ENCODE assay signal across 14 mouse cellular contexts in the genomic region with DNA sequence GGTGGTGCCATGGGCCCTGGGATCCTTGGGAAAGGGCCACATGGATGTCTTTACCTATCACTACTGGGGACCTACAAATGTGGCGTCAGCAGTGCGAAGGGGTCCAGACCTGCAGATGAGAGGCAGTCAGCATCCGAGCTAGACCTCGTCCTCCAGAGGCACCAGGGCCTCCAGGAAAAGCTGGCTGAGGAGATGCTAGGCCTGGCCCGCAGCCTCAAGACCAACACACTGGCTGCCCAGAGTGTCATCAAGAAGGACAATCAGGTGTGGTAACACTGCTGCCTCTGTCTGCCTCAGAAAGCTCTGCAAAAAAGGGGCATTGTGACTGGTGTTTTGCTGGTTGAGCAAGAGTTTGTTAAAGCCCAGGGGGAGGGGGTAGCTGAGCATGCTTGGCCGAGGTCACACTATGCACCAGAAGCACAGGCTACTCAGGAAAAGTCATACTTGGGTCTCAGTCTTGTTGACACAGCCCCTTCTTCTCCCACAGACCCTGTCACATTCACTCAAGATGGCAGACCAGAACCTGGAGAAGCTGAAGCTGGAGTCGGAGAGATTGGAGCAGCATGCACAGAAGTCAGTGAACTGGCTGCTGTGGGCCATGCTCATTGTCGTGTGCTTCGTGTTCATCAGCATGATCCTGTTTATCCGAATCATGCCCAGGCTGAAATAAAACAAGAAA. TPM values are rescaled to one million over a fixed set of nuclear protein-coding genes. Genes with fewer than 3 reads are reported as not detected.
A peak's percentile ranks its signal among the peaks of the same experiment; 100 is the strongest.
DNase-seq lines count a peak whose midpoint lies in the region; ATAC-seq lines count a peak whose summit lies in the region.
"Had no signal": no experiment of that assay in that cellular context is flagged by ENCODE, and none has a peak within 500 bp of the region (broad histone marks: within the 10 kb centered on the region; RNA-seq: fewer than 3 reads in every experiment).

No protein-coding gene starts in this region.

- peak; percentile 27 for DNase-seq in cerebellum, adult 8-10 months
- no peak for DNase-seq in cerebellum, postnatal 4 days (ENCODE audit: low spot score in 2 of 2)
- no peak for DNase-seq in heart, adult 11 months
- peak; percentile 2 for DNase-seq in midbrain, embryonic 11.5 days (ENCODE audit: low spot score, missing footprints)
- DNase-seq in ovary, postnatal 10 days (ENCODE audit: low spot score): no peak
- DNase-seq: adrenal gland, postnatal 25 days; embryo, embryonic 11 days; kidney, adult 9 months had no signal

- H3K9me3 ChIP-seq in heart, embryonic 14.5 days (ENCODE audit: control insufficient read depth, low read length): no peaks in the 10 kb centered on the region
- no peaks in the 10 kb centered on the region for H3K9me3 ChIP-seq in midbrain, embryonic 11.5 days (ENCODE audit: control insufficient read depth, low read length)
- H3K9me3 ChIP-seq in midbrain, embryonic 16.5 days (replicated peaks; ENCODE audit: control insufficient read depth, low read length, poor library complexity, severe bottlenecking): no peaks in the 10 kb centered on the region
- H3K9me3 ChIP-seq: limb, embryonic 15.5 days; midbrain, embryonic 15.5 days had no signal

- peaks cover 13% of the 10 kb centered on the region; the same call in 1 of the 2 replicates for H3K79me2 ChIP-seq in macrophage (ENCODE audit: inconsistent target)

- H3K9ac ChIP-seq in heart, embryonic 14.5 days (ENCODE audit: low read length): peak overlapping the region; percentile 25; the same call in 1 of the 2 replicates
- H3K9ac ChIP-seq in midbrain, embryonic 11.5 days (ENCODE audit: low read length): no peak overlapping the region
- no peak overlapping the region for H3K9ac ChIP-seq in midbrain, embryonic 16.5 days (ENCODE audit: low read depth, low read length)
- H3K9ac ChIP-seq: limb, embryonic 15.5 days had no signal

- peak overlapping the region; percentile 6 to 64 for H3K27ac ChIP-seq in heart, embryonic 14.5 days (replicated peaks in 1 of 2; ENCODE audit: control insufficient read depth in 1 of 2, insufficient read depth in 1 of 2, low read depth in 2 of 2, low read length in 2 of 2)
- no peak overlapping the region for H3K27ac ChIP-seq in midbrain, embryonic 11.5 days (ENCODE audit: low read depth, low read length)
- H3K27ac ChIP-seq in midbrain, embryonic 16.5 days (ENCODE audit: low read length): no peak overlapping the region
- H3K27ac ChIP-seq in macrophage: peak overlapping the region; percentile 97
- H3K27ac ChIP-seq: hindbrain, postnatal 0 days; limb, embryonic 15.5 days; midbrain, embryonic 15.5 days had no signal

- ATAC-seq in heart, embryonic 14.5 days (ENCODE audit: insufficient number of reproducible peaks, insufficient read depth, low FRiP score, low read depth): no peak
- ATAC-seq in midbrain, embryonic 11.5 days (ENCODE audit: low FRiP score): no peak
- ATAC-seq in midbrain, embryonic 16.5 days: no peak
- ATAC-seq: hindbrain, postnatal 0 days; midbrain, embryonic 15.5 days had no signal

- H3K4me2 ChIP-seq in heart, embryonic 14.5 days (ENCODE audit: low read length): no peak overlapping the region
- no peak overlapping the region for H3K4me2 ChIP-seq in midbrain, embryonic 11.5 days
- no peak overlapping the region for H3K4me2 ChIP-seq in midbrain, embryonic 16.5 days (ENCODE audit: low read length)
- H3K4me2 ChIP-seq: limb, embryonic 15.5 days had no signal

- no peaks in the 10 kb centered on the region for H3K27me3 ChIP-seq in heart, embryonic 14.5 days (ENCODE audit: control insufficient read depth, insufficient read depth, low read length)
- no peaks in the 10 kb centered on the region for H3K27me3 ChIP-seq in midbrain, embryonic 11.5 days (ENCODE audit: control insufficient read depth, insufficient read depth, low read length)
- no peaks in the 10 kb centered on the region for H3K27me3 ChIP-seq in midbrain, embryonic 16.5 days (ENCODE audit: control insufficient read depth, insufficient read depth, low read depth, low read length)
- H3K27me3 ChIP-seq: limb, embryonic 15.5 days; midbrain, embryonic 15.5 days had no signal

- peaks cover 26% of the 10 kb centered on the region for H3K36me3 ChIP-seq in heart, embryonic 14.5 days (ENCODE audit: control insufficient read depth, insufficient read depth, low read length)
- H3K36me3 ChIP-seq in midbrain, embryonic 11.5 days (ENCODE audit: control insufficient read depth, insufficient read depth, low read length): peaks cover 5% of the 10 kb centered on the region; the same call in 1 of the 2 replicates
- peaks cover 4% of the 10 kb centered on the region; the same call in 1 of the 2 replicates for H3K36me3 ChIP-seq in midbrain, embryonic 16.5 days (ENCODE audit: control insufficient read depth, insufficient read depth, low read length)
- H3K36me3 ChIP-seq in macrophage (ENCODE audit: inconsistent target): peaks cover 8% of the 10 kb centered on the region; the same call in 1 of the 2 replicates

- no peak overlapping the region for H3K4me3 ChIP-seq in heart, embryonic 14.5 days (ENCODE audit: control insufficient read depth in 1 of 2, insufficient read depth in 1 of 2, low read depth in 1 of 2, low read length in 2 of 2)
- no peak overlapping the region for H3K4me3 ChIP-seq in midbrain, embryonic 11.5 days (ENCODE audit: low read depth, low read length)
- no peak overlapping the region for H3K4me3 ChIP-seq in midbrain, embryonic 16.5 days (ENCODE audit: low read depth, low read length)
- H3K4me3 ChIP-seq in macrophage (ENCODE audit: inconsistent target): no peak overlapping the region
- H3K4me3 ChIP-seq: limb, embryonic 15.5 days; midbrain, embryonic 15.5 days had no signal

- 92% methylated on average over 10 of the region's 10 CpGs for WGBS in heart, embryonic 14.5 days
- 93% methylated on average over 10 of the region's 10 CpGs for WGBS in midbrain, embryonic 11.5 days
- 95% methylated on average over 10 of the region's 10 CpGs for WGBS in midbrain, embryonic 16.5 days
- WGBS in macrophage (ENCODE audit: missing documents): 93% methylated on average over 10 of the region's 10 CpGs

- peaks cover 4 to 24% of the 10 kb centered on the region in 2 experiments for H3K4me1 ChIP-seq in heart, embryonic 14.5 days (ENCODE audit: control insufficient read depth in 2 of 2, insufficient read depth in 2 of 2, low read length in 2 of 2)
- H3K4me1 ChIP-seq in midbrain, embryonic 11.5 days (ENCODE audit: control insufficient read depth, insufficient read depth, low read length): peaks cover 9% of the 10 kb centered on the region
- H3K4me1 ChIP-seq in midbrain, embryonic 16.5 days (ENCODE audit: control insufficient read depth, insufficient read depth, low read length): peaks cover 24% of the 10 kb centered on the region

RNA-seq across cellular contexts. Expression of gene Ocel1, which starts 1.9 kb away (rescaled TPM):
- 3.6 TPM in 2 replicates for polyA plus RNA-seq in heart, embryonic 14.5 days (2014; fragmentation: Nextera tagmentation; extraction: Ambion mirVana)
- polyA plus RNA-seq in midbrain, embryonic 11.5 days (2014; fragmentation: Nextera tagmentation; extraction: Ambion mirVana): 2.9 and 3.3 TPM in 2 replicates
- 5.1 and 5.3 TPM in 2 replicates for polyA plus RNA-seq in midbrain, embryonic 16.5 days (2015; fragmentation: Nextera tagmentation; extraction: Ambion mirVana)
- total RNA-seq in macrophage (2018; cell fraction: chromatin; rRNA removed): 10 to 100 TPM in 23 of 26 experiments, 1 to 10 TPM in 3; 7.5 to 60.0 (median 27.1) TPM
- 10 to 100 TPM; 11.0 to 31.9 (median 21.0) TPM for total RNA-seq in macrophage (2018; cell fraction: cytosol; rRNA removed)
- 10 to 100 TPM in 23 of 26 experiments, 1 to 10 TPM in 3; 5.8 to 62.8 (median 26.0) TPM for total RNA-seq in macrophage (2018; cell fraction: nucleus; rRNA removed)
- polyA plus RNA-seq in macrophage (2018): 10.2 to 15.8 TPM (median 13.3 TPM) in 3 replicates

RNA-seq across cellular contexts. Expression of gene Use1, which starts 2.5 kb away (rescaled TPM):
- 87.1 and 95.4 TPM in 2 replicates for polyA plus RNA-seq in heart, embryonic 14.5 days (2014; fragmentation: Nextera tagmentation; extraction: Ambion mirVana)
- 70.9 and 71.7 TPM in 2 replicates for polyA plus RNA-seq in midbrain, embryonic 11.5 days (2014; fragmentation: Nextera tagmentation; extraction: Ambion mirVana)
- polyA plus RNA-seq in midbrain, embryonic 16.5 days (2015; fragmentation: Nextera tagmentation; extraction: Ambion mirVana): 117 and 123 TPM in 2 replicates
- 100 to 1,000 TPM in 16 of 26 experiments, 10 to 100 TPM in 10; 44.5 to 178 (median 118) TPM for total RNA-seq in macrophage (2018; cell fraction: chromatin; rRNA removed)
- total RNA-seq in macrophage (2018; cell fraction: cytosol; rRNA removed): 100 to 1,000 TPM in 20 of 26 experiments, 10 to 100 TPM in 6; 75.1 to 172 (median 110) TPM
- 100 to 1,000 TPM in 12 of 26 experiments, 10 to 100 TPM in 14; 49.8 to 147 (median 94.9) TPM for total RNA-seq in macrophage (2018; cell fraction: nucleus; rRNA removed)
- polyA plus RNA-seq in macrophage (2018): 88.4 to 157 TPM (median 128 TPM) in 3 replicates

RNA-seq across cellular contexts. Expression of gene Nr2f6, which starts 12.6 kb away (rescaled TPM):
- polyA plus RNA-seq in heart, embryonic 14.5 days (2014; fragmentation: Nextera tagmentation; extraction: Ambion mirVana): 57.1 and 62.4 TPM in 2 replicates
- 62.6 and 73.0 TPM in 2 replicates for polyA plus RNA-seq in midbrain, embryonic 11.5 days (2014; fragmentation: Nextera tagmentation; extraction: Ambion mirVana)
- 19.8 and 20.1 TPM in 2 replicates for polyA plus RNA-seq in midbrain, embryonic 16.5 days (2015; fragmentation: Nextera tagmentation; extraction: Ambion mirVana)
- 10 to 100 TPM in 8 of 26 experiments, 1 to 10 TPM in 18; 3.1 to 21.7 (median 7.9) TPM for total RNA-seq in macrophage (2018; cell fraction: chromatin; rRNA removed)
- 10 to 100 TPM in 14 of 26 experiments, 1 to 10 TPM in 12; 5.1 to 16.5 (median 10.1) TPM for total RNA-seq in macrophage (2018; cell fraction: cytosol; rRNA removed)
- 10 to 100 TPM in 14 of 26 experiments, 1 to 10 TPM in 12; 4.8 to 22.1 (median 10.2) TPM for total RNA-seq in macrophage (2018; cell fraction: nucleus; rRNA removed)
- polyA plus RNA-seq in macrophage (2018): 3.7 to 12.5 TPM (median 11.6 TPM) in 3 replicates

RNA-seq across cellular contexts. Expression of gene Ushbp1, which starts 26.4 kb away (rescaled TPM):
- 10.8 TPM in 2 replicates for polyA plus RNA-seq in heart, embryonic 14.5 days (2014; fragmentation: Nextera tagmentation; extraction: Ambion mirVana)
- 2.4 and 3.3 TPM in 2 replicates for polyA plus RNA-seq in midbrain, embryonic 11.5 days (2014; fragmentation: Nextera tagmentation; extraction: Ambion mirVana)
- 7.4 and 8.1 TPM in 2 replicates for polyA plus RNA-seq in midbrain, embryonic 16.5 days (2015; fragmentation: Nextera tagmentation; extraction: Ambion mirVana)
- total RNA-seq in macrophage (2018; cell fraction: chromatin; rRNA removed): not detected
- not detected for total RNA-seq in macrophage (2018; cell fraction: cytosol; rRNA removed)
- not detected for total RNA-seq in macrophage (2018; cell fraction: nucleus; rRNA removed)
- polyA plus RNA-seq in macrophage (2018): not detected in 3 replicates

RNA-seq across cellular contexts. Expression of gene Babam1, which starts 27.5 kb away (rescaled TPM):
- polyA plus RNA-seq in heart, embryonic 14.5 days (2014; fragmentation: Nextera tagmentation; extraction: Ambion mirVana): 84.5 and 86.1 TPM in 2 replicates
- polyA plus RNA-seq in midbrain, embryonic 11.5 days (2014; fragmentation: Nextera tagmentation; extraction: Ambion mirVana): 99.0 and 99.2 TPM in 2 replicates
- polyA plus RNA-seq in midbrain, embryonic 16.5 days (2015; fragmentation: Nextera tagmentation; extraction: Ambion mirVana): 89.8 and 91.0 TPM in 2 replicates
- 100 to 1,000 TPM in 4 of 26 experiments, 10 to 100 TPM in 22; 25.6 to 122 (median 73.2) TPM for total RNA-seq in macrophage (2018; cell fraction: chromatin; rRNA removed)
- 10 to 100 TPM; 57.0 to 87.0 (median 72.8) TPM for total RNA-seq in macrophage (2018; cell fraction: cytosol; rRNA removed)
- total RNA-seq in macrophage (2018; cell fraction: nucleus; rRNA removed): 100 to 1,000 TPM in 3 of 26 experiments, 10 to 100 TPM in 23; 46.0 to 113 (median 70.0) TPM
- polyA plus RNA-seq in macrophage (2018): 69.5 to 91.2 TPM (median 74.0 TPM) in 3 replicates

Comparison
In these comparisons a context has a peak if more than half of its experiments do, and no peak if none do; other contexts are left out.
1. DNase-seq: peak in cerebellum, adult 8-10 months (single experiment) and midbrain, embryonic 11.5 days (single experiment); none in cerebellum, postnatal 4 days (0 of 2), heart, adult 11 months (single experiment) and ovary, postnatal 10 days (single experiment).
2. H3K27ac ChIP-seq: peak in heart, embryonic 14.5 days (2 of 2) and macrophage (single experiment); none in midbrain, embryonic 11.5 days (single experiment) and midbrain, embryonic 16.5 days (single experiment).